Mouse (Mus musculus) kidney, adult 2 months (tissue): ENCODE measurements around the gene Zfp961. TPM values are rescaled to one million over a fixed set of nuclear protein-coding genes. Genes with fewer than 3 reads are reported as not detected.
"Not testable (repeated sequence)": the region's sequence is repeated elsewhere in the genome, so short reads cannot be mapped to it uniquely, and the experiment has no call there.

ENCODE experiments used
- DNase-seq: peaks from one replicate; pipeline ENCODE4 v3.0.0; 2021
- H3K27ac ChIP-seq: fragments of 200-500 bp; 2 replicates; pipeline ENCODE4 v1.5.1; 2012; ENCODE audit warnings: low read depth, low read length, control low read depth, inconsistent platforms; ENCODE audit not compliant: insufficient read depth
- H3K27me3 ChIP-seq: fragments of 200-500 bp; replicated peaks from 2 replicates; pipeline ENCODE4 v1.6.1; 2012; ENCODE audit warnings: mild to moderate bottlenecking, moderate library complexity, low read length, inconsistent platforms; ENCODE audit not compliant: control insufficient read depth, insufficient read depth
- H3K36me3 ChIP-seq: fragments of 200-500 bp; 2 replicates; pipeline ENCODE4 v1.6.1; 2012; ENCODE audit warnings: mild to moderate bottlenecking, moderate library complexity, low read length, inconsistent platforms; ENCODE audit not compliant: control insufficient read depth, insufficient read depth
- H3K4me1 ChIP-seq: fragments of 200-500 bp; 2 replicates; pipeline ENCODE4 v1.6.1; 2011; ENCODE audit warnings: low read length; ENCODE audit not compliant: control insufficient read depth, insufficient read depth
- H3K4me3 ChIP-seq: fragments of 200-500 bp; 2 replicates; pipeline ENCODE4 v1.5.1; 2011; ENCODE audit warnings: mild to moderate bottlenecking, low read depth, low read length, control low read depth; ENCODE audit not compliant: insufficient read depth
- CTCF ChIP-seq: fragments of 200-500 bp; conservative IDR thresholded peaks from 2 replicates; pipeline ENCODE4 v1.5.1; 2011; ENCODE audit warnings: low read depth, mild to moderate bottlenecking, control low read depth, low read length, moderate library complexity, mixed read lengths; ENCODE audit not compliant: insufficient read depth, insufficient read length
- POLR2A ChIP-seq: fragments of 200-500 bp; IDR thresholded peaks from one replicate; pipeline ENCODE4 v1.6.1; 2011; ENCODE audit warnings: low read depth, low read length, control low read depth
- WGBS: fragments of 180-500 bp; shearing (Covaris S2); methylation state at CpG from one replicate; pipeline ENCODE4 v1.1.7; 2018; 5-methylcytosine and 5-hydroxymethylcytosine counted together
- polyA plus RNA-seq: library from polyadenylated mRNA; depleted of rRNA; stranded (reverse); fragments of >200 nt; gene quantifications from 2 replicates; pipeline ENCODE4 v1.2.3, GENCODE M21; 2012; rRNA removed

Zfp961 gene
- polyA plus RNA-seq, 1 experiment = 8.9 TPM

- Histone ChIP-seq H3K27me3 (no peaks in the 10 kb centered on the region), H3K36me3 (no peaks in the 10 kb centered on the region), H3K4me1 (no peaks in the 10 kb centered on the region), H3K4me3 (no peak overlapping the region), H3K27ac (no peak overlapping the region)
- 73% methylated on average over 2 of the region's 2 CpGs for WGBS
- TF ChIP-seq CTCF (no peak), POLR2A (no peak)
- DNase-seq = no peak
Observed at GRCm38 (mm10) chr8:72018141-72018540, 67.3 kb downstream of the Zfp961 start.

GRCm38 (mm10) chr8:72019022-72019421 is 68.2 kb downstream of the Zfp961 start:
- H3K4me3 ChIP-seq, H3K27ac ChIP-seq, H3K27me3 ChIP-seq, H3K36me3 ChIP-seq, DNase-seq, H3K4me1 ChIP-seq: not testable (repeated sequence)
- 86% methylated on average over 1 of the region's 1 CpGs for WGBS

GRCm38 (mm10) chr8:72019816-72020215 is 69.0 kb downstream of the Zfp961 start:
- Histone ChIP-seq H3K4me3 (no peak overlapping the region), H3K27me3 (no peaks in the 10 kb centered on the region), H3K4me1 (no peaks in the 10 kb centered on the region), H3K36me3 (no peaks in the 10 kb centered on the region), H3K27ac (no peak overlapping the region)
- WGBS = 63% methylated on average over 2 of the region's 2 CpGs
- DNase-seq = no peak
- TF ChIP-seq POLR2A = no peak
- TF ChIP-seq CTCF = no peak

DNA sequence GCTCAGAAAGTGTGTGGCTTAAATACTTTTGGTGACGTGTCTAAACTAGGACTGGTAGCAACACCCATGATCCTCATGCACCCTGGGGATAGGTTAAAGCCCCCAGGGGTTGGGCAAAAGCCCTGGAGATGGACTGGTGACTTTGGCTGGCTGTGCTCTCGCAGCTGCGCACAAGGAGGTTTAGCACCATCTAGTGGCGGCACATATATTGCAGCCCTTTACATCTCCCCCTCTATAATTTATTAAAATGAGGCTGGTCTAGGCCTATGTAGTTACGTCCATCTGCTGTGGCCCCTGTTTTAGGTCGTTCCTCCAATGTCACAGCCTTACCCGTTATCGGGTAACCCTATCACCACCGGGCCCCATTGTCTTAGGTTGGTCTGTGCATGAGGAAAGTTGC is 74.0 kb downstream of the Zfp961 start:
- not testable (repeated sequence) for H3K36me3 ChIP-seq, H3K27ac ChIP-seq, H3K27me3 ChIP-seq, H3K4me1 ChIP-seq, H3K4me3 ChIP-seq
- WGBS = 3% methylated on average over 3 of the region's 9 CpGs
- peak; percentile 51 for DNase-seq

- H3K4me1 ChIP-seq, H3K27me3 ChIP-seq, H3K36me3 ChIP-seq, H3K4me3 ChIP-seq, H3K27ac ChIP-seq: not testable (repeated sequence)
- WGBS = 35% methylated on average over 4 of the region's 4 CpGs
- DNase-seq = peak; percentile 72
- TF ChIP-seq CTCF = 0 out of 2 replicates have a peak, but pooled peaks have one; percentile 0
Observed at GRCm38 (mm10) chr8:72032926-72033325, 82.1 kb downstream of the Zfp961 start.

GRCm38 (mm10) chr8:72040918-72041317 is 90.1 kb downstream of the Zfp961 start, which contains the start of gene Olfr372:
Gene Olfr372 (plus strand): TSS chr8:72041218.
- H3K4me1 ChIP-seq, DNase-seq, H3K36me3 ChIP-seq, H3K4me3 ChIP-seq, H3K27ac ChIP-seq, H3K27me3 ChIP-seq: not testable (repeated sequence)
- WGBS = 72% methylated on average over 4 of the region's 4 CpGs

GRCm38 (mm10) chr8:72042493-72042892 is 91.7 kb downstream of the Zfp961 start:
- H3K4me1 ChIP-seq = no peaks in the 10 kb centered on the region
- no peak overlapping the region for H3K27ac ChIP-seq
- no peaks in the 10 kb centered on the region for H3K27me3 ChIP-seq
- DNase-seq = no peak
- no peak overlapping the region for H3K4me3 ChIP-seq
- 79% methylated on average over 1 of the region's 1 CpGs for WGBS
- TF ChIP-seq POLR2A (no peak), CTCF (no peak)
- no peaks in the 10 kb centered on the region for H3K36me3 ChIP-seq

Other genes with a start within 250 kb of the Zfp961 start
- gene B3gnt3, start 249.2 kb upstream of the Zfp961 start, polyA plus RNA-seq = 5.5 and 5.9 TPM in 2 replicates
- gene Fcho1, start 225.3 kb upstream of the Zfp961 start, polyA plus RNA-seq = 4.2 and 9.5 TPM in 2 replicates
- gene Zfp709, start 69.0 kb upstream of the Zfp961 start, polyA plus RNA-seq = 0.29 and 0.52 TPM in 2 replicates
- gene Zfp882, start 42.4 kb upstream of the Zfp961 start, polyA plus RNA-seq = 0.87 and 1.3 TPM in 2 replicates
- 2.8 and 3.8 TPM in 2 replicates for gene Zfp617, start 42.4 kb upstream of the Zfp961 start, polyA plus RNA-seq
- gene Cyp4f18, start 58.6 kb downstream of the Zfp961 start, polyA plus RNA-seq = 1.7 and 3.3 TPM in 2 replicates
- gene Olfr372, start 90.2 kb downstream of the Zfp961 start, polyA plus RNA-seq = not detected in 2 replicates
- gene Olfr373, start 132.1 kb downstream of the Zfp961 start, polyA plus RNA-seq = not detected in 2 replicates
- not detected in 2 replicates for gene Olfr374, start 156.0 kb downstream of the Zfp961 start, polyA plus RNA-seq
- 43.9 and 55.7 TPM in 2 replicates for gene Tpm4, start 183.9 kb downstream of the Zfp961 start, polyA plus RNA-seq
- gene Rab8a, start 210.2 kb downstream of the Zfp961 start, polyA plus RNA-seq = 112 and 148 TPM in 2 replicates
- gene Hsh2d, start 238.6 kb downstream of the Zfp961 start, polyA plus RNA-seq = 0.14 and 1.9 TPM in 2 replicates